Mouse (Mus musculus) adrenal gland (tissue): Measurements from ENCODE around the gene Tbl3.
"Not testable (repeated sequence)": the region's sequence is repeated elsewhere in the genome, so short reads cannot be mapped to it uniquely, and the experiment has no call there.

Experiments
- intact Hi-C: fragments of 180-260 bp; cut with DNase I; formaldehyde crosslinking; loops from one replicate; pipeline ENCODE4 v1.15.1; 2025

Gene Tbl3

DNA sequence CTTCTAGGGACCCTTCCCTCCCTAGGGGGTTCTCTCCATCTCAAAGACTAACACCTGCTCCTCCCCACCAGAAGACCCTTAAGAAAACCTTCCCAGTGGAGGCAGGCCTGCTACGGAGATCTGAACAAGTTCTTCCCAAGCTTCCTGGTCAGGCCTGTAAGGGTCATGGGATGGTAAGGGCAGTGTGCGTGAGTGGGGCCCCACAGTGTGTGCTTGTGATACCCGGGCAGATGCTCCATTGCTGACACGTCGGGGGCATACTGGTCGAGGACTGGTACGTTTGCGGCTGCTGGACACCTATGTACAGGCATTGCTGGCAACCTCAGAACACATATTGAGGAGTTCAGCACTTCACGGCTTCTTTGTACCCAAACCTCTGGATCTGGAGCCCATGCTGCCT is 8.7 kb downstream of the Tbl3 start:
- intact Hi-C loops: no loop called here

- intact Hi-C loops: no loop called here
These were observed 9.5 kb downstream of the Tbl3 start for GRCm38 (mm10) chr17:24697985-24698384.

- intact Hi-C loops: no loop called here
These were observed 11.3 kb downstream of the Tbl3 start, which contains the start of the genes Gfer and Noxo1 for GRCm38 (mm10) chr17:24696011-24696697. Gene Gfer, minus strand, starts transcription at chr17:24696156. Gene Noxo1, plus strand, starts transcription at chr17:24696234.

DNA sequence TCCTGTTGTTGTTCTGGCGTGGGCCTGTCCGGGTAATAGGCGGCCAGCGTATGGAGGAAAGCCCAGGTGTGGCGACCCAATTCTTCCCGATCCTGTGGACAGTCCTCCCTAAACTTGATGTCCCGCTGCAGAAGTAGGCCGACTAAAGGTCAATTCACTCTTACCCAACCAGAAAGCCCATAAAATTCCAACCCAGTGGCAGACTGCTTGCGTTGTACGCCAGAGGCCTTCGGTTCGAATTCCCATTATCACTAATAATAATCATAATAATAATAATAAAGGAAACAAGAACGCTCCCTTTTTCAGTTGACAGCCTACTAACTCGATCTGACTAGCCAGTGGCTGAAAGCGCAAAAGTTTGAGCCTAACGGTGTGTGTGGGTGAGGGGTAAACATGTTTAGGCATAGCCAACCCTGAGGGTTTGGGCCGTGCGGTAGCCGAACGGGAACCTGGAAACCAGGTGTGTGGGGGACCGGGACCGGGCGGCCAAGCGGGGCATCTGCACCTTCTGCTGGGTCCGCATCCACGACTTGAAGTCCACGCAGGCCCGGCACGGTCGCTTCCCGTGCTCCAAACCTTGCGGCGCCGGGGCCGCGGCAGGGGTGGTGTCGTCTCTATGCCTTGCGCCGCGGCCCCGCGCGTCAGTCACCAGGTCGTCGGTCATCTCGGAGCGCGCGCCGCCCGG is 12.0 kb downstream of the Tbl3 start:
- intact Hi-C loops: no loop called here

DNA sequence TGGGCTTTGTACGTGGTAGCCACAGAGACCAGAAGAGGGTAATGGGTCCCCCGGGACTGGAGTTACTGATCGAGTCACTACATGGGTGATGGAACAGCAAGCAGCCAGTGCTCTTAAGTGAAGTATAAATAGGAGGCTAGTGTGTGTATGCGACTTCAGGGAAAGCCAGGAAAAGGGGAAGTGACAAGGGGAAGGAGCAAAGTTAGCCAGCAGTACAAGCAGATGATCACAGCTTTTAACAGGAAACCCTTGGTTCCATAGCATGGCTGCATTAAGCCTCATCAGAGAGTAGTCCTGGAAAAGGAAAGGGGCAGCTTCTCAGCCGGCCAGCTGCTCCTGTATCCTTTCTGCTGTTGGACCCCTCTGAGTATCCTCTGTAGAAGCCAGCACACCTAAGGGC is 15.1 kb downstream of the Tbl3 start:
- intact Hi-C loops: no loop called here

DNA sequence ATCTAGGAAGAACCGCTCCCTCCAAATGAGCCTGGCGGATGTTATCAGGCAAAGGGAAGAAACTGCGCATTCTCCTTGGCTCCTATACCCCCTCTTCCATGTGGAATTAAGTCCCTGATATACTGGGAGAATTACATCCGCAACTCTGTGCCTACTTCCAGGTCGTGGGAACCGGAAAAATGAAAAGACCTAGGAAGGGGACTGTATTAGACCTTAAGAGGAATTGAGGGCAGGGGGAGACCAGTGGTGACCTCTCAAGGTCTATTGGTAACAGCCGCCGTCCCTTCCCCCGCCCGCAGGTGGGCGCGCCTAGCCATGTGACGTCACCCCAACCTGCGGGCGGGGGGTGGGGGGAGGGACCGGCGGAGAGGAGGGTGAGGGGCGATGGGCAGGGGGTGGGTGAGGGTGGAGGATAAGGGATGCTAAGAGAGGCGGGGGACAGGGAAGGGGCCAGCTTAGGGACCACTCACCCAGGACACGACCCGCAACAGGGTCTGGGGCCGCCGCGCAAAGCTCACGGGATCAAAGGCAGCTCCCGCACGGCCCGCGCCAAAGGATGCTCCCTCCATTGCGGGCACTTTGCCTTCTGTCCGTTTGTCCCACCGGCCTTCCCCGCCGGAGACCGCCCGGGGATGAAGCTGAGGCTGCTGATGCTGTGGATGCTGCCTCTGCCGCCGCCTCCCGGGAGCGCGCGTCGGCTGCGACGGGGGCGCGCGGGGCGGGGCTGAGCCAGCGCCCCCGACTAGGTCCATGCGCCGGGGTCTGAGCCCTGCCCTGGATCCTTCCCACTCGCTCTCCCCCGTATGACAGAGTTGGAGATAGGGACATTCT is 18.0 kb downstream of the Tbl3 start, which contains the start of gene Syngr3:
TSS of gene Syngr3 (minus strand) at position 705 of the 831 bp plus-strand sequence.
- intact Hi-C loops: no loop called here

GRCm38 (mm10) chr17:24687599-24687998 is 19.9 kb downstream of the Tbl3 start:
- intact Hi-C loops: no loop called here

GRCm38 (mm10) chr17:24687146-24687595 is 20.3 kb downstream of the Tbl3 start:
- intact Hi-C loops: no loop called here

GRCm38 (mm10) chr17:24686514-24686913 is 20.9 kb downstream of the Tbl3 start:
- intact Hi-C loops: no loop called here

- intact Hi-C loops: no loop called here
These were observed 29.9 kb downstream of the Tbl3 start for GRCm38 (mm10) chr17:24677500-24678080.

GRCm38 (mm10) chr17:24676877-24677276 is 30.6 kb downstream of the Tbl3 start:
- intact Hi-C loops: no loop called here

DNA sequence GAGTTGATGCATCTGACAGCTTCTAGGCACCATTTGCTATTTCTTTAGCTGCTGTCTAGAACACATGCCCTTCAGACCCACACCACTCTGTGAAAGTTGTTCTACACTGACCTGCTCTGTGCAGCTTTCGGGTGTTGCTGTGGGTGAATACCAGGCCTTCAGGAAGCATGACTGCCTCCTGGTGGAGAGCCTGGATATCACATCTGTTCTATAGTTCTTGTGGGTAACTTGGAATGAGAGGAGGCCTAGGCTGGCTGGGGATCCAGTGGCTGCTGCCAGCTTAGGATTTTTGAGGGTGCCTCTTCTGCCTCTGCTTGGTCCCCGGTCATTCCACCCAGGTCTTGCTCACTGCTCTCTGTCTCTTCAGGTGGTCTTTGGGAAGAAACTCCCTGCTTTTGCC is 31.3 kb downstream of the Tbl3 start:
- intact Hi-C loops: no loop called here

GRCm38 (mm10) chr17:24674277-24674676 is 33.2 kb downstream of the Tbl3 start:
- intact Hi-C loops: no loop called here

GRCm38 (mm10) chr17:24672141-24672540 is 35.3 kb downstream of the Tbl3 start:
- intact Hi-C loops: no loop called here

- intact Hi-C loops: no loop called here
These were observed 36.1 kb downstream of the Tbl3 start for GRCm38 (mm10) chr17:24671346-24671745.

GRCm38 (mm10) chr17:24670246-24670844 is 37.1 kb downstream of the Tbl3 start:
- intact Hi-C loops: no loop called here

GRCm38 (mm10) chr17:24669545-24670245 is 37.8 kb downstream of the Tbl3 start, which contains the start of gene Zfp598:
Gene Zfp598, plus strand, starts transcription at chr17:24669687.
- intact Hi-C loops: no loop called here

DNA sequence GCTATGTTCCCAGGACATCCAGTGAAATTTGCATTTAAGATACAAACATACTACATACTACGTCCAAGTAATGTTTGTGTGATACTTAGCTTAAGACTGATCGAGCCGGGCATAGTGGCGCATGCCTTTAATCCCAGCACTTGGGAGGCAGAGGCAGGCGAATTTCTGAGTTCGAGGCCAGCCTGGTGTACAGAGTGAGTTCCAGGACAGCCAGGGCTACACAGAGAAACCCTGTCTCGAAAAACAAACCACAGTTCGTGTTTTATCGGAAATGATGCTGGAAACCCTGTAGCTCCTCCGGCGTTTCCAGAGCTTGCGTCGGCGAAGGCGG is 38.3 kb downstream of the Tbl3 start:
- intact Hi-C loops: not testable (repeated sequence)

- intact Hi-C loops: no loop called here
These were observed 40.0 kb downstream of the Tbl3 start for GRCm38 (mm10) chr17:24667416-24667815.

DNA sequence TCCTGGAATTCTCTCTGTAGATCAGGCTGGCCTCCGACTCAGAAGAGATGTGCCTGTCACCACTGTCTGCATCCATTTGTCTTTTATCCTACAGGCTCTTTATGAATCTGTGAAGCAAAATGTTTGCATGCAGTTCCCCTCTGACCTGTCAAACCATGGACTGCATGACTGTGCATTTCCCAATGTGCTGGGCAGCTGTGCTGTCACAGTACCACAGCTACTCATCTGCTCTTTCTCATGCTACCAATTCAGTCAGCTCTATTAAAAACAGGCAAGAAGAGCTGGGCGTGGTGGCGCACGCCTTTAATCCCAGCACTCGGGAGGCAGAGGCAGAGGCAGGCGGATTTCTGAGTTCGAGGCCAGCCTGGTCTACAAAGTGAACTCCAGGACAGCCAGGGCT is 40.4 kb downstream of the Tbl3 start:
- intact Hi-C loops: not testable (repeated sequence)
